Mouse (Mus musculus) midbrain, embryonic 12.5 days (tissue): ENCODE data around the gene Zbtb2. TPM values are rescaled to one million over a fixed set of nuclear protein-coding genes. Genes with fewer than 3 reads are reported as not detected.
"Not testable (repeated sequence)": the region's sequence is repeated elsewhere in the genome, so short reads cannot be mapped to it uniquely, and the experiment has no call there.

ENCODE experiments used
- ATAC-seq: fragments of 200-750 bp; cut with Nextera tagmentation; 2 replicates; pipeline ENCODE4 v1.8.0; 2017; ENCODE audit warnings: low read depth, moderate TSS enrichment, moderate library complexity; ENCODE audit not compliant: low FRiP score
- H3K27ac ChIP-seq: fragments of 300-500 bp; sonication (generic); replicated peaks from 2 replicates; pipeline ENCODE4 v1.5.1; 2016; ENCODE audit warnings: mild to moderate bottlenecking
- H3K27me3 ChIP-seq: fragments of 300-500 bp; sonication (generic); 2 replicates; pipeline ENCODE4 v1.6.1; 2016; ENCODE audit warnings: mild to moderate bottlenecking
- H3K36me3 ChIP-seq: fragments of 300-500 bp; sonication (generic); 2 replicates; pipeline ENCODE4 v1.6.1; 2016
- H3K4me1 ChIP-seq: fragments of 300-500 bp; sonication (generic); 2 replicates; pipeline ENCODE4 v1.6.1; 2016
- H3K4me2 ChIP-seq: fragments of 300-500 bp; sonication (generic); replicated peaks from 2 replicates; pipeline ENCODE4 v1.6.1; 2016; ENCODE audit warnings: mild to moderate bottlenecking, moderate library complexity
- H3K4me3 ChIP-seq: fragments of 300-500 bp; sonication (generic); 2 replicates; pipeline ENCODE4 v1.5.1; 2016; ENCODE audit warnings: mild to moderate bottlenecking
- H3K9ac ChIP-seq: fragments of 300-500 bp; sonication (generic); replicated peaks from 2 replicates; pipeline ENCODE4 v1.6.1; 2016; ENCODE audit warnings: mild to moderate bottlenecking, moderate library complexity
- H3K9me3 ChIP-seq: fragments of 300-500 bp; sonication (generic); 2 replicates; pipeline ENCODE4 v1.6.1; 2016; ENCODE audit warnings: mild to moderate bottlenecking
- WGBS: fragments of 180-500 bp; shearing (Covaris S2); methylation state at CpG from one replicate; pipeline ENCODE4 v1.1.7; 2016; 5-methylcytosine and 5-hydroxymethylcytosine counted together
- polyA plus RNA-seq: library from polyadenylated mRNA; unstranded; fragments of >200 nt; fragmentation: Nextera tagmentation; extraction: Ambion mirVana; gene quantifications from 2 replicates; pipeline ENCODE4 v1.2.1, GENCODE M21; 2016

Gene Zbtb2
- polyA plus RNA-seq = 23.3 and 23.4 TPM in 2 replicates

GRCm38 (mm10) chr10:4387701-4388383 is at the start of gene Zbtb2:
Gene Zbtb2, minus strand, starts transcription at chr10:4388108.
- peak within 1 kb of the TSS; percentile 85 for H3K4me2 ChIP-seq
- peaks cover 36% of the 10 kb centered on the region for H3K4me1 ChIP-seq
- H3K9ac ChIP-seq = peak within 1 kb of the TSS; percentile 100
- H3K4me3 ChIP-seq = peak within 1 kb of the TSS; percentile 99
- under 1% methylated on average over 35 of the region's 87 CpGs for WGBS
- H3K27me3 ChIP-seq = no peaks in the 10 kb centered on the region
- ATAC-seq = peak; percentile 5; the same call in 1 of the 2 replicates
- no peaks in the 10 kb centered on the region for H3K9me3 ChIP-seq
- no peaks in the 10 kb centered on the region for H3K36me3 ChIP-seq
- H3K27ac ChIP-seq = peak within 1 kb of the TSS; percentile 100

- Histone ChIP-seq H3K27ac (no peak overlapping the region), H3K9me3 (no peaks in the 10 kb centered on the region), H3K4me3 (no peak overlapping the region), H3K4me1 (peaks cover 17% of the 10 kb centered on the region), H3K4me2 (no peak overlapping the region), H3K27me3 (no peaks in the 10 kb centered on the region), H3K9ac (no peak overlapping the region), H3K36me3 (peaks cover 29% of the 10 kb centered on the region)
- ATAC-seq = no peak
- WGBS = 93% methylated on average over 3 of the region's 3 CpGs
These were observed 47.5 kb upstream of the Zbtb2 start for GRCm38 (mm10) chr10:4435416-4435815.

GRCm38 (mm10) chr10:4433871-4434270 is 46.0 kb upstream of the Zbtb2 start:
- WGBS = 88% methylated on average over 2 of the region's 2 CpGs
- not testable (repeated sequence) for H3K9ac ChIP-seq, ATAC-seq, H3K9me3 ChIP-seq, H3K27me3 ChIP-seq, H3K4me3 ChIP-seq, H3K27ac ChIP-seq
- peak overlapping the region; percentile 61; the same call in 1 of the 2 replicates for H3K4me2 ChIP-seq
- H3K36me3 ChIP-seq = peaks cover 18% of the 10 kb centered on the region
- H3K4me1 ChIP-seq = peaks cover 17% of the 10 kb centered on the region

- Histone ChIP-seq H3K4me2 (peak overlapping the region; percentile 61), H3K36me3 (peaks cover 19% of the 10 kb centered on the region), H3K4me3 (peak overlapping the region; percentile 68), H3K9me3 (no peaks in the 10 kb centered on the region), H3K4me1 (peaks cover 17% of the 10 kb centered on the region), H3K27me3 (no peaks in the 10 kb centered on the region), H3K9ac (peak overlapping the region; percentile 64), H3K27ac (peak overlapping the region; percentile 81)
- ATAC-seq = peak; percentile 0; the same call in 1 of the 2 replicates
- 11% methylated on average over 19 of the region's 19 CpGs for WGBS
These were observed 45.3 kb upstream of the Zbtb2 start for GRCm38 (mm10) chr10:4432996-4433755.

GRCm38 (mm10) chr10:4432123-4432931 is 44.4 kb upstream of the Zbtb2 start, which contains the start of the genes Rmnd1 and Armt1:
Gene Rmnd1, minus strand, starts transcription at chr10:4432388.
Gene Armt1, plus strand, starts transcription at chr10:4432467.
- no peaks in the 10 kb centered on the region for H3K9me3 ChIP-seq
- peaks cover 11% of the 10 kb centered on the region; the same call in 1 of the 2 replicates for H3K36me3 ChIP-seq
- under 1% methylated on average over 72 of the region's 75 CpGs for WGBS
- peaks cover 17% of the 10 kb centered on the region for H3K4me1 ChIP-seq
- peak; percentile 96 for ATAC-seq
- peak within 1 kb of the TSS; percentile 75 for H3K9ac ChIP-seq
- peak within 1 kb of the TSS; percentile 72 for H3K4me2 ChIP-seq
- H3K27ac ChIP-seq = peak within 1 kb of the TSS; percentile 81
- H3K27me3 ChIP-seq = no peaks in the 10 kb centered on the region
- peak within 1 kb of the TSS; percentile 68 for H3K4me3 ChIP-seq

GRCm38 (mm10) chr10:4431746-4432122 is 43.8 kb upstream of the Zbtb2 start:
- Histone ChIP-seq H3K9me3 (no peaks in the 10 kb centered on the region), H3K4me3 (peak overlapping the region; percentile 68), H3K27me3 (no peaks in the 10 kb centered on the region), H3K9ac (peak overlapping the region; percentile 75), H3K36me3 (peaks cover 13% of the 10 kb centered on the region), H3K4me1 (peaks cover 17% of the 10 kb centered on the region), H3K4me2 (peak overlapping the region; percentile 72), H3K27ac (0 out of 2 replicates have a peak overlapping the region, but pooled peaks have one; percentile 40)
- 13% methylated on average over 5 of the region's 5 CpGs for WGBS
- peak; percentile 35; the same call in 1 of the 2 replicates for ATAC-seq

- H3K9me3 ChIP-seq = no peaks in the 10 kb centered on the region
- H3K4me3 ChIP-seq = peak overlapping the region; percentile 68; the same call in 1 of the 2 replicates
- H3K4me2 ChIP-seq = peak overlapping the region; percentile 72; the same call in 1 of the 2 replicates
- H3K4me1 ChIP-seq = peaks cover 17% of the 10 kb centered on the region
- no peak overlapping the region for H3K27ac ChIP-seq
- no peaks in the 10 kb centered on the region for H3K27me3 ChIP-seq
- ATAC-seq = no peak
- 77% methylated on average over 3 of the region's 3 CpGs for WGBS
- peaks cover 18% of the 10 kb centered on the region for H3K36me3 ChIP-seq
- H3K9ac ChIP-seq = peak overlapping the region; percentile 75; the same call in 1 of the 2 replicates
These were observed 42.9 kb upstream of the Zbtb2 start for GRCm38 (mm10) chr10:4430826-4431225.

GRCm38 (mm10) chr10:4430399-4430798 is 42.5 kb upstream of the Zbtb2 start:
- 84% methylated on average over 8 of the region's 8 CpGs for WGBS

GRCm38 (mm10) chr10:4425245-4425644 is 37.3 kb upstream of the Zbtb2 start:
- no peak overlapping the region for H3K27ac ChIP-seq
- no peak overlapping the region for H3K4me2 ChIP-seq
- no peaks in the 10 kb centered on the region for H3K4me1 ChIP-seq
- H3K9ac ChIP-seq = no peak overlapping the region
- no peaks in the 10 kb centered on the region for H3K27me3 ChIP-seq
- H3K9me3 ChIP-seq = no peaks in the 10 kb centered on the region
- no peak overlapping the region for H3K4me3 ChIP-seq
- ATAC-seq = no peak
- WGBS = 80% methylated on average over 8 of the region's 8 CpGs
- peaks cover 57% of the 10 kb centered on the region for H3K36me3 ChIP-seq

More at GRCm38 (mm10) chr10:4430399-4430798, 42.5 kb upstream of the Zbtb2 start:
- Histone ChIP-seq H3K36me3 (peaks cover 20% of the 10 kb centered on the region), H3K4me3 (no peak overlapping the region), H3K9me3 (no peaks in the 10 kb centered on the region), H3K4me1 (peaks cover 17% of the 10 kb centered on the region), H3K27ac (no peak overlapping the region), H3K9ac (no peak overlapping the region), H3K27me3 (no peaks in the 10 kb centered on the region), H3K4me2 (no peak overlapping the region)
- no peak for ATAC-seq

GRCm38 (mm10) chr10:4407191-4407590 is 19.3 kb upstream of the Zbtb2 start:
- H3K36me3 ChIP-seq = peaks cover 50% of the 10 kb centered on the region
- no peak overlapping the region for H3K9ac ChIP-seq
- no peaks in the 10 kb centered on the region for H3K4me1 ChIP-seq
- H3K4me3 ChIP-seq = no peak overlapping the region
- H3K27ac ChIP-seq = no peak overlapping the region
- no peaks in the 10 kb centered on the region for H3K27me3 ChIP-seq
- no peak for ATAC-seq
- no peak overlapping the region for H3K4me2 ChIP-seq
- H3K9me3 ChIP-seq = no peaks in the 10 kb centered on the region
- WGBS = 91% methylated on average over 1 of the region's 1 CpGs

GRCm38 (mm10) chr10:4405511-4405910 is 17.6 kb upstream of the Zbtb2 start:
- no peak for ATAC-seq
- Histone ChIP-seq H3K9me3 (no peaks in the 10 kb centered on the region), H3K27me3 (no peaks in the 10 kb centered on the region), H3K27ac (no peak overlapping the region), H3K9ac (no peak overlapping the region), H3K4me1 (no peaks in the 10 kb centered on the region), H3K36me3 (peaks cover 46% of the 10 kb centered on the region), H3K4me2 (no peak overlapping the region), H3K4me3 (no peak overlapping the region)
- 93% methylated on average over 5 of the region's 5 CpGs for WGBS
